In genomic region chr8:12075943-12076342, GRCm38 (mm10) we compare ENCODE assay signal across 14 mouse cellular contexts.
"Had no signal": no experiment of that assay in that cellular context is flagged by ENCODE, and none has a peak within 500 bp of the region (broad histone marks: within the 10 kb centered on the region; RNA-seq: fewer than 3 reads in every experiment).

No protein-coding gene starts in this region.

- DNase-seq: gastrocnemius, postnatal 14 days; gastrocnemius, postnatal 36 days; heart, adult 11 months; heart, adult 2 months; heart, postnatal 14 days; heart, postnatal 36 days; kidney, adult 11 months; kidney, adult 2 months; kidney, adult 9 months; kidney, postnatal 14 days; kidney, postnatal 36 days; layer of hippocampus, adult 9-11 months; layer of hippocampus, postnatal 36 days; left cerebral cortex, postnatal 4 days had no signal
